Mouse (Mus musculus): ENCODE results near the gene Polm. TPM values are rescaled to one million over a fixed set of nuclear protein-coding genes. Genes with fewer than 3 reads are reported as not detected.

Polm gene
- polyA plus RNA-seq, 1 experiment from 2014 or later = 10.0 TPM

DNA sequence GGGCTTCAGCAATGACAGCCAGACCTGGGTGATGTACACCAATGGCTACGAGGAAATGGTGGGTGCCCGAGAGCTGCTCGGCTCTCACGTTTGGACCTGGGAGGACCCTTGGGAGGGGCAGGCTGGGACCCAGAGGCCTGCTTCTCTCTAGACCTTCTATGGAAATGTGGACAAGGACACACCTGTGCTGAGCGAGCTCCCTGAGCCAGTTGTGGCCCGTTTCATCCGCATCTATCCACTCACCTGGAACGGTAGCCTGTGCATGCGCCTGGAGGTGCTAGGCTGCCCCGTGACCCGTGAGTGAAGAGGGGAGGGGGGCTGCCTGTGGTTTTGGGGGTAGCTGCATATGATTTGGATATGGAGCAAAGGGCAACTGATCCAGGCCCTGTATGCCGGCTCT, 30.5 kb upstream of the Polm start:
- Histone ChIP-seq H3K9me3 (no peaks in the 10 kb centered on the region), H3K4me3 (no peak overlapping the region), H3K36me3 (replicated peaks) (peaks cover 64% of the 10 kb centered on the region), H3K4me1 (peaks cover under 1% of the 10 kb centered on the region; the same call in 1 of the 2 replicates), H3K27me3 (replicated peaks; ENCODE audit: low read depth, poor library complexity, severe bottlenecking) (peaks cover 15% of the 10 kb centered on the region), H3K27ac (replicated peaks) (no peak overlapping the region)
- 91% methylated on average over 12 of the region's 12 CpGs for WGBS
- DNase-seq (ENCODE audit: low spot score) = no peak

DNA sequence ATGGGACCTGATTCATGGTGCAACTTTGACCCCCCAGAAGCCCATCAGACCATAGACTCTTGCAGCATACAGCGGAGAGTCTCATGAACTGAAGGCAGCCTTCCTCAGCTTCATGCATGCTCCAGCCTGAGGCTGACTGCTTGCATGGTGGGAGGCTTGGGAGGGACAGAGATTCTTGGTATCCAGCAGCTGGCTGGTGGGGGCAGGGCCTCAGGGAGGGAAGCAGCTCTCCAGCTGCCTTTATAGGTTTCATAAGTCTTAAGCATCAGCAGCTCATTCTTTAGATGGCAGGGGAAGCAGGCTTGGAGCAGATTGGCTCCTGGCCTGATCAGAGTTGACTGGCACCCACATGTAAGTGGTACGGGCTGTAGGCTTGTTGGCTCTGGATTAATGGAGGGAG, 29.4 kb upstream of the Polm start:
- Histone ChIP-seq H3K27ac (replicated peaks) (no peak overlapping the region), H3K27me3 (replicated peaks; ENCODE audit: low read depth, poor library complexity, severe bottlenecking) (peaks cover 26% of the 10 kb centered on the region), H3K4me1 (peaks cover 12% of the 10 kb centered on the region), H3K9me3 (no peaks in the 10 kb centered on the region), H3K4me3 (no peak overlapping the region), H3K36me3 (replicated peaks) (peaks cover 53% of the 10 kb centered on the region)
- 85% methylated on average over 2 of the region's 2 CpGs for WGBS
- DNase-seq (ENCODE audit: low spot score) = no peak

- 21% methylated on average over 15 of the region's 15 CpGs for WGBS
- no peaks in the 10 kb centered on the region for H3K9me3 ChIP-seq
- DNase-seq (ENCODE audit: low spot score) = no peak
- H3K36me3 ChIP-seq (replicated peaks) = peaks cover 7% of the 10 kb centered on the region
- H3K4me3 ChIP-seq = peak overlapping the region; percentile 60
- H3K27ac ChIP-seq (replicated peaks) = no peak overlapping the region
- peaks cover 57% of the 10 kb centered on the region for H3K27me3 ChIP-seq (replicated peaks; ENCODE audit: low read depth, poor library complexity, severe bottlenecking)
- H3K4me1 ChIP-seq = peaks cover 24% of the 10 kb centered on the region
These were observed 24.7 kb upstream of the Polm start for GRCm38 (mm10) chr11:5862394-5863105.

DNA sequence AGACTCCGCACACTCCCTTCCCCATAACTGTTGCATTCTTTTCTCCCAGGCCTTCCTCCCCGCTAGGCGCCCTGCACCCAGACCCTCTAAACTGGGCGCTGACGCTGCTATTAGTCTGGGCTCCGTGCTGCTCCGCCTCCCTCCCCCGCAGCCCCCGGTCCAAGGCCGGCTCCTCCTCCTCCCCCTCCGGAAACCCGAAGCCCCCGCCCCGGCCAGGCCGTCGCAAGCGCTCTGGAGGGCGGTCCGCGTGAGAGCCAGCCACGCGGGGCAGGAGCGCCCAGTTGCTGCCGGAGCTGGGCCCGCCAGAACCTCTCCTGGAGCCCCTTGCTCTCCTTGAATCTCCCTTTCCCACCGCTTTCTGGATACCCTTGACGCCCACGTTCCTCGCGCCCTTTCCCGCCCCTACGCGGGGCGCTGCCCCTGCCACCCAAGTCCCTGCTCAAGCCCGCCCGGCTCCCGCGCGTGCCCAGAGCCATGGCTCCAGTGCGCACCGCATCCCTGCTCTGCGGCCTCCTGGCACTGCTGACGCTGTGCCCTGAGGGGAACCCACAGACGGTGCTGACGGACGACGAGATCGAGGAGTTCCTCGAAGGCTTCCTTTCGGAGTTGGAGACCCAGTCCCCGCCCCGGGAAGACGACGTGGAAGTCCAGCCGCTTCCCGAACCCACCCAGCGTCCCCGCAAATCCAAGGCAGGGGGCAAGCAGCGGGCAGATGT, 24.0 kb upstream of the Polm start, which contains the start of gene Aebp1:
Gene Aebp1 (plus strand): TSS at position 270 of the 716 bp plus-strand sequence.
- Histone ChIP-seq H3K4me1 (peaks cover 24% of the 10 kb centered on the region), H3K27me3 (replicated peaks; ENCODE audit: low read depth, poor library complexity, severe bottlenecking) (peaks cover 57% of the 10 kb centered on the region), H3K9me3 (no peaks in the 10 kb centered on the region), H3K27ac (replicated peaks) (peak within 1 kb of the TSS; percentile 73), H3K4me3 (peak within 1 kb of the TSS; percentile 60), H3K36me3 (replicated peaks) (peaks cover 5% of the 10 kb centered on the region; the same call in 1 of the 2 replicates)
- peak; percentile 75 for DNase-seq (ENCODE audit: low spot score)
- 4% methylated on average over 59 of the region's 59 CpGs for WGBS

GRCm38 (mm10) chr11:5860639-5861038, 22.8 kb upstream of the Polm start:
- WGBS = 71% methylated on average over 6 of the region's 6 CpGs
- no peaks in the 10 kb centered on the region for H3K9me3 ChIP-seq
- DNase-seq (ENCODE audit: low spot score) = no peak
- H3K4me3 ChIP-seq = no peak overlapping the region
- no peak overlapping the region for H3K27ac ChIP-seq (replicated peaks)
- H3K36me3 ChIP-seq (replicated peaks) = 0 out of 2 replicates have a peak, but pooled peaks cover 5% of the 10 kb centered on the region
- peaks cover 33% of the 10 kb centered on the region for H3K4me1 ChIP-seq
- peaks cover 57% of the 10 kb centered on the region for H3K27me3 ChIP-seq (replicated peaks; ENCODE audit: low read depth, poor library complexity, severe bottlenecking)

DNA sequence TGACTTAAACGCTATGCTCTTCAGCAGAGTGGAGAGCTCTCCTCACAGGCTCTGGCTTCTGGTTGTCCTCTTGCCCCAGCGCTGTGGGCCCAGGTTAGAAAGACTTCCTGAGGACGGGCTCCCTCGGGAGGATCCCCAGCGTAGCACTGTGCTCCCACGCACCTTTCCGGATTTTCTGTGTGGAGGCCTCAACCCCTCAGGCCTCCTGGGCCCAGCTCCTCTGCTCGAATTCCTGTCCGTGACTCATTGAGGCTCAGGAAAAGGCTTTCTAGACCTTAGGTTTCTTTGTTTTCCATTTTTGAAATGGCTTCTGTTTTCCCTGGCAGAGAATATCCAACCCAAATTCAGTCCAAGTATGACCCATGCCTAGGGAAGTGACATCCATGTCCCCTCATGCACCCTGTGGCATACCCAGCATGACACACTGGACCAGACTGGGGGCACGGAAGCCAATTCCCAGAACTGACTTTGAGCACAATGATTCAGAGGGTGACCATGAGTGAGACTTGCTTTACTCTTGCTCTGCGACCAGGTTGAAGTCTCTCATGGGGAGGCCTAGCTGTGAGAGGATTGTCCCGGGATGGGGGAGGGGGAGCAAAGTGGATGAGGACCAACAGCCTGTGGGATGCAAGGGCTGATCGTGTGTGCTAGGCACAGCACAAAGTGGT, 22.2 kb upstream of the Polm start:
- Histone ChIP-seq H3K9me3 (no peaks in the 10 kb centered on the region), H3K36me3 (replicated peaks) (0 out of 2 replicates have a peak, but pooled peaks cover 4% of the 10 kb centered on the region), H3K27me3 (replicated peaks; ENCODE audit: low read depth, poor library complexity, severe bottlenecking) (peaks cover 57% of the 10 kb centered on the region), H3K4me3 (no peak overlapping the region), H3K27ac (replicated peaks) (no peak overlapping the region), H3K4me1 (peaks cover 33% of the 10 kb centered on the region)
- no peak for DNase-seq (ENCODE audit: low spot score)
- WGBS = 84% methylated on average over 13 of the region's 13 CpGs

GRCm38 (mm10) chr11:5858723-5859122, 20.9 kb upstream of the Polm start:
- Histone ChIP-seq H3K27me3 (replicated peaks; ENCODE audit: low read depth, poor library complexity, severe bottlenecking) (peaks cover 46% of the 10 kb centered on the region), H3K36me3 (replicated peaks) (no peaks in the 10 kb centered on the region), H3K4me1 (peaks cover 33% of the 10 kb centered on the region), H3K9me3 (no peaks in the 10 kb centered on the region), H3K27ac (replicated peaks) (no peak overlapping the region), H3K4me3 (no peak overlapping the region)
- 80% methylated on average over 1 of the region's 1 CpGs for WGBS
- DNase-seq (ENCODE audit: low spot score) = no peak

GRCm38 (mm10) chr11:5856479-5857130, 18.8 kb upstream of the Polm start:
- H3K4me3 ChIP-seq = no peak overlapping the region
- peaks cover 25% of the 10 kb centered on the region for H3K27me3 ChIP-seq (replicated peaks; ENCODE audit: low read depth, poor library complexity, severe bottlenecking)
- no peaks in the 10 kb centered on the region for H3K36me3 ChIP-seq (replicated peaks)
- H3K27ac ChIP-seq (replicated peaks) = no peak overlapping the region
- 80% methylated on average over 8 of the region's 8 CpGs for WGBS
- DNase-seq (ENCODE audit: low spot score) = no peak
- H3K4me1 ChIP-seq = peaks cover 21% of the 10 kb centered on the region
- no peaks in the 10 kb centered on the region for H3K9me3 ChIP-seq

- peak overlapping the region; percentile 51; the same call in 1 of the 2 replicates for H3K27ac ChIP-seq (replicated peaks)
- 42% methylated on average over 7 of the region's 7 CpGs for WGBS
- DNase-seq (ENCODE audit: low spot score) = peak; percentile 31
These were observed 18.1 kb upstream of the Polm start for GRCm38 (mm10) chr11:5855902-5856301.

GRCm38 (mm10) chr11:5855481-5855880, 17.7 kb upstream of the Polm start:
- H3K36me3 ChIP-seq (replicated peaks) = no peaks in the 10 kb centered on the region
- DNase-seq (ENCODE audit: low spot score) = no peak
- H3K4me3 ChIP-seq = no peak overlapping the region
- peaks cover 14% of the 10 kb centered on the region for H3K4me1 ChIP-seq
- no peaks in the 10 kb centered on the region for H3K9me3 ChIP-seq
- no peak overlapping the region for H3K27ac ChIP-seq (replicated peaks)
- peaks cover 14% of the 10 kb centered on the region for H3K27me3 ChIP-seq (replicated peaks; ENCODE audit: low read depth, poor library complexity, severe bottlenecking)

More at GRCm38 (mm10) chr11:5855902-5856301, 18.1 kb upstream of the Polm start:
- Histone ChIP-seq H3K4me3 (no peak overlapping the region), H3K9me3 (no peaks in the 10 kb centered on the region), H3K4me1 (peaks cover 14% of the 10 kb centered on the region), H3K36me3 (replicated peaks) (no peaks in the 10 kb centered on the region), H3K27me3 (replicated peaks; ENCODE audit: low read depth, poor library complexity, severe bottlenecking) (peaks cover 18% of the 10 kb centered on the region)

DNA sequence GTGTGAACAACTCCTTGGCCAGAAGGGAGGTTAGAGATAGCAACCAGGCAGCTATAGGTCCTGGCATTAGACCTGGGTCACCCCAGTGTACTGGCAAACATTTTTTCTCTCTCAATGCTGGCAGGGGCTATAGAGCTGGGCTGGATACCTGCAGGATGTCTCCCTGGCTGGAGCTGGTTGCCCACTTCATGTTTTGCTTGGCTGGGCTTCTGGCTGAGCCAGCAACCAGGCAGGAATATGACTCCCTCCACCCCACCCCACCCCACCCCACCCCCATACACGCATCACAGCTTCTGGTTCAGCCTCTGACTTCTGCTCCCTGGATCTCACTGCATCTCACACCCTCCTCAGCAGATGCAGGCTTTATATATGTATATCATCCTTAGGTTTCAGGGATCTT, 14.5 kb upstream of the Polm start:
- no peaks in the 10 kb centered on the region for H3K36me3 ChIP-seq (replicated peaks)
- DNase-seq (ENCODE audit: low spot score) = no peak
- peaks cover 14% of the 10 kb centered on the region for H3K4me1 ChIP-seq
- no peaks in the 10 kb centered on the region for H3K9me3 ChIP-seq
- no peak overlapping the region for H3K27ac ChIP-seq (replicated peaks)
- H3K27me3 ChIP-seq (replicated peaks; ENCODE audit: low read depth, poor library complexity, severe bottlenecking) = no peaks in the 10 kb centered on the region
- WGBS = 54% methylated on average over 1 of the region's 1 CpGs
- H3K4me3 ChIP-seq = no peak overlapping the region
